Comparison of ENCODE assay signal across 8 mouse cellular contexts in the genomic region with DNA sequence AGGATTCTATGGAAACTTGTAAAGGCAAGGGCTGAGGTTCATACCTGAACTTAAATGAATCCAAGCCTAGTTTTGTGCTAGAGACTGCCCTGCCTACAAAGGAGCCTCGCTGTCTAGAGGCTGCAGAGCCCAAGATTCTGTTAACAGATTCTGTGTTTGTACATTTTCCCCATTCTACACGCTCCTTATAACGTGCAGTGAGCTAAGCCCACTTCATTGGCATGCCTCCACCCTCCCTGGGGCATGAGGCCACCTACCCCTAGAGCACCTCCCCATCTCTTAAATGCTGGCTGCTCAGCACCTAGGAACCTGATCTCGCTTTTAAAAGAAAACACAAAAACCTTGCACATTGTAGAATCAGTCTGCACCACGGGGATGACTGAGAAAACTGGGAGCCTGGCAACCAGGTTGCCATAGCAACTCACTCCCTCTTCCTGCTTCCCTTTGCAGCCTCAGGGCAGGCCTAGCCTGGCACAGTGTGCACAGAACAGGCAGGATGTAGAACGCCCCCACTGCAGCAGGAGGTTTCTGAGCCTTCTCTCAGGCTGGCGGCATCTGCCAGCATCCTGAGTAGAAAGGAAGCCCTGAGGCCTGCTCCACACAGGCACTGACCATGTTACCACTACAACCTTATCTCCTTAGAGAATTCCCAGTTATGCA.
DNase-seq lines count a peak whose midpoint lies in the region; TF ChIP-seq lines count a peak whose summit lies in the region.

No protein-coding gene starts in this region.

- H3K4me3 ChIP-seq in kidney, adult 2 months (ENCODE audit: insufficient read depth, low read depth, low read length): no peak overlapping the region

- peak; percentile 83 for DNase-seq in MN1 (ENCODE audit: low spot score)
- DNase-seq in cerebellum, postnatal 14 days: peak; percentile 92
- DNase-seq in frontal cortex, postnatal 10 days (ENCODE audit: low spot score in 2 of 2): peak; percentile 91 to 95
- peak; percentile 88 to 95 for DNase-seq in left cerebral cortex, postnatal 10 days (ENCODE audit: extremely low spot score in 1 of 2, low spot score in 2 of 2)
- DNase-seq in retina, embryonic 14.5 days (ENCODE audit: low spot score): peak; percentile 66
- DNase-seq in gastrocnemius, postnatal 25 days: no peak
- no peak for DNase-seq in heart, postnatal 14 days
- DNase-seq in kidney, adult 2 months: no peak

- H3K4me1 ChIP-seq in kidney, adult 2 months (ENCODE audit: control insufficient read depth, insufficient read depth, low read length): no peaks in the 10 kb centered on the region

- TF ChIP-seq POLR2A in kidney, adult 2 months (IDR thresholded peaks at IDR 0.05; ENCODE audit: low read depth, low read length): no peak

- no peaks in the 10 kb centered on the region for H3K36me3 ChIP-seq in kidney, adult 2 months (ENCODE audit: control insufficient read depth, insufficient read depth, low read length)

- no peak for TF ChIP-seq CTCF in kidney, adult 2 months (conservative IDR thresholded peaks at IDR 0.05; ENCODE audit: insufficient read depth, insufficient read length, low read depth, low read length)

- H3K27ac ChIP-seq in kidney, adult 2 months (ENCODE audit: insufficient read depth, low read depth, low read length): no peak overlapping the region

- intact Hi-C loops in left cerebral cortex, postnatal 10 days (cut with DNase I): no loop called here
- intact Hi-C loops in heart, postnatal 14 days (cut with DNase I): no loop called here

- no peaks in the 10 kb centered on the region for H3K27me3 ChIP-seq in kidney, adult 2 months (replicated peaks; ENCODE audit: control insufficient read depth, insufficient read depth, low read length)

- 44% methylated on average over 7 of the region's 7 CpGs for WGBS in kidney, adult 2 months

Comparison
In these comparisons a context has a peak if more than half of its experiments do, and no peak if none do; other contexts are left out.
1. DNase-seq: peak in MN1 (single experiment), cerebellum, postnatal 14 days (2 of 2), frontal cortex, postnatal 10 days (2 of 2), left cerebral cortex, postnatal 10 days (2 of 2) and retina, embryonic 14.5 days (single experiment); none in gastrocnemius, postnatal 25 days (single experiment), heart, postnatal 14 days (0 of 2) and kidney, adult 2 months (single experiment).